Mouse (Mus musculus): ENCODE measurements around the gene Olfr1220. TPM values are rescaled to one million over a fixed set of nuclear protein-coding genes. Genes with fewer than 3 reads are reported as not detected.

Gene Olfr1220
- total and polyA plus RNA-seq, 3 experiments = not detected

- H3K36me3 ChIP-seq (ENCODE audit: control insufficient read depth in 1 of 2, insufficient read depth in 2 of 2, low read length in 2 of 2) = no peaks in the 10 kb centered on the region
- no peaks in the 10 kb centered on the region for H3K79me2 ChIP-seq (ENCODE audit: control insufficient read depth, insufficient read depth, low read length, poor library complexity)
- no peak for DNase-seq (ENCODE audit: low read depth, low spot score)
- no peak overlapping the region for H3K9ac ChIP-seq (ENCODE audit: control insufficient read depth, low read depth, low read length, poor library complexity, severe bottlenecking)
- no peaks in the 10 kb centered on the region for H3K9me3 ChIP-seq (replicated peaks; ENCODE audit: insufficient read depth, low read length)
- no peak overlapping the region for H3K27ac ChIP-seq (ENCODE audit: control insufficient read depth, low read depth, low read length)
- TF ChIP-seq TCF12 (IDR thresholded peaks at IDR 0.05; ENCODE audit: low read depth, low read length) = peak; percentile 66; the same call in 1 of the 2 replicates
- TF ChIP-seq EP300 (IDR thresholded peaks at IDR 0.05; ENCODE audit: low read depth in 1 of 2, low read length in 2 of 2) = peak in 1 of 2 experiments; percentile 60; a peak in 1 of 4 replicates
- no peak for TF ChIP-seq UBTF (IDR thresholded peaks at IDR 0.05; ENCODE audit: borderline replicate concordance, insufficient read depth, low read depth, low read length)
- peaks cover 0 to 11% of the 10 kb centered on the region in 2 experiments; a peak in 2 of 4 replicates for H3K4me1 ChIP-seq (ENCODE audit: control insufficient read depth in 1 of 2, insufficient read depth in 2 of 2, low read length in 2 of 2)
- H3K27me3 ChIP-seq (ENCODE audit: control insufficient read depth in 1 of 2, insufficient read depth in 2 of 2, low read length in 2 of 2) = no peaks in the 10 kb centered on the region
- no peak overlapping the region for H3K4me3 ChIP-seq (ENCODE audit: control insufficient read depth in 1 of 2, insufficient read depth in 1 of 2, low read depth in 2 of 2, low read length in 2 of 2)
Measured at GRCm38 (mm10) chr2:89105651-89106050, 984 bp downstream of the Olfr1220 start.

GRCm38 (mm10) chr2:89093848-89094247, 12.8 kb downstream of the Olfr1220 start:
- H3K9me3 ChIP-seq (replicated peaks; ENCODE audit: insufficient read depth, low read length) = no peaks in the 10 kb centered on the region
- no peak for TF ChIP-seq HCFC1 (IDR thresholded peaks at IDR 0.05; ENCODE audit: low read depth, low read length)
- TF ChIP-seq MYC (IDR thresholded peaks at IDR 0.05; ENCODE audit: low read depth, low read length) = no peak
- no peak for TF ChIP-seq ELF1 (IDR thresholded peaks at IDR 0.05; ENCODE audit: low read depth, low read length)
- TF ChIP-seq MAX (IDR thresholded peaks at IDR 0.05; ENCODE audit: low read length) = no peak
- peak; percentile 73 for TF ChIP-seq GATA1 (IDR thresholded peaks at IDR 0.05; ENCODE audit: low read depth, low read length)
- peak; percentile 92 for TF ChIP-seq TCF12 (IDR thresholded peaks at IDR 0.05; ENCODE audit: low read depth, low read length)
- no peak for TF ChIP-seq SMC3 (IDR thresholded peaks at IDR 0.05; ENCODE audit: low read depth, low read length)
- no peak for TF ChIP-seq ZKSCAN1 (IDR thresholded peaks at IDR 0.05; ENCODE audit: low read depth, low read length)
- no peak for TF ChIP-seq UBTF (IDR thresholded peaks at IDR 0.05; ENCODE audit: borderline replicate concordance, insufficient read depth, low read depth, low read length)
- TF ChIP-seq CHD2 (IDR thresholded peaks at IDR 0.05; ENCODE audit: low read length) = no peak
- no peak for TF ChIP-seq ZMIZ1 (IDR thresholded peaks at IDR 0.05; ENCODE audit: low read depth, low read length)
- TF ChIP-seq EP300 (IDR thresholded peaks at IDR 0.05; ENCODE audit: low read depth in 1 of 2, low read length in 2 of 2) = peak; percentile 69 to 89
- TF ChIP-seq POLR2A (IDR thresholded peaks at IDR 0.05; ENCODE audit: control insufficient read depth in 1 of 2, insufficient read depth in 1 of 2, low read depth in 1 of 2, low read length in 2 of 2, poor library complexity in 1 of 2) = no peak
- no peak for TF ChIP-seq E2F4 (IDR thresholded peaks at IDR 0.05; ENCODE audit: borderline replicate concordance, low read depth, low read length)
- 0 out of 2 replicates have a peak, but pooled peaks have one; percentile 50 for TF ChIP-seq ETS1 (IDR thresholded peaks at IDR 0.05; ENCODE audit: low read depth, low read length)
- no peak for TF ChIP-seq MEF2A (IDR thresholded peaks at IDR 0.05; ENCODE audit: extremely low read depth, insufficient replicate concordance, low read depth, low read length, poor library complexity, severe bottlenecking)
- no peak for TF ChIP-seq TAL1 (IDR thresholded peaks at IDR 0.05; ENCODE audit: low read length)
- TF ChIP-seq MXI1 (IDR thresholded peaks at IDR 0.05; ENCODE audit: low read depth, low read length) = no peak
- no peak for TF ChIP-seq USF1 (IDR thresholded peaks at IDR 0.05; ENCODE audit: low read depth, low read length)
- no peak for TF ChIP-seq KAT2A (conservative IDR thresholded peaks at IDR 0.05; ENCODE audit: low read depth, low read length)
- TF ChIP-seq BHLHE40 (IDR thresholded peaks at IDR 0.05; ENCODE audit: borderline replicate concordance, low read depth, low read length) = no peak
- TF ChIP-seq USF2 (IDR thresholded peaks at IDR 0.05; ENCODE audit: borderline replicate concordance in 1 of 2, insufficient read depth in 1 of 2, low read depth in 1 of 2, low read length in 2 of 2) = no peak
- TF ChIP-seq ZC3H11A (IDR thresholded peaks at IDR 0.05; ENCODE audit: low read depth, low read length) = no peak
- no peak for TF ChIP-seq POLR2AphosphoS5 (IDR thresholded peaks at IDR 0.05; ENCODE audit: borderline replicate concordance, low read depth, low read length)
- TF ChIP-seq MYB (IDR thresholded peaks at IDR 0.05; ENCODE audit: low read depth, low read length) = peak; percentile 53; the same call in 1 of the 2 replicates
- TF ChIP-seq CTCF (IDR thresholded peaks at IDR 0.05 in 2 of 3, conservative IDR thresholded peaks at IDR 0.05 in 1 of 3; ENCODE audit: control insufficient read depth in 1 of 3, insufficient read depth in 1 of 3, low read depth in 2 of 3, low read length in 3 of 3, poor library complexity in 1 of 3, severe bottlenecking in 1 of 3) = no peak
- peak; percentile 34 for DNase-seq (ENCODE audit: low read depth, low spot score)
- H3K79me2 ChIP-seq (ENCODE audit: control insufficient read depth, insufficient read depth, low read length, poor library complexity) = no peaks in the 10 kb centered on the region
- no peak overlapping the region for H3K9ac ChIP-seq (ENCODE audit: control insufficient read depth, low read depth, low read length, poor library complexity, severe bottlenecking)
- H3K36me3 ChIP-seq (ENCODE audit: control insufficient read depth in 1 of 2, insufficient read depth in 2 of 2, low read length in 2 of 2) = peaks cover 0 to 3% of the 10 kb centered on the region in 2 experiments; a peak in 2 of 4 replicates
- H3K27me3 ChIP-seq (ENCODE audit: control insufficient read depth in 1 of 2, insufficient read depth in 2 of 2, low read length in 2 of 2) = no peaks in the 10 kb centered on the region
- no peak overlapping the region for H3K27ac ChIP-seq (ENCODE audit: control insufficient read depth, low read depth, low read length)
- H3K4me3 ChIP-seq (ENCODE audit: control insufficient read depth in 1 of 2, insufficient read depth in 1 of 2, low read depth in 2 of 2, low read length in 2 of 2) = no peak overlapping the region
- H3K4me1 ChIP-seq (ENCODE audit: control insufficient read depth in 1 of 2, insufficient read depth in 2 of 2, low read length in 2 of 2) = peaks cover 0 to 5% of the 10 kb centered on the region in 2 experiments; a peak in 1 of 4 replicates

Measured in MEL (cell line).